Mouse (Mus musculus): ENCODE results near the gene Gpr137.
A peak's percentile ranks its signal among the peaks of the same experiment; 100 is the strongest.

The Gpr137 gene

DNA sequence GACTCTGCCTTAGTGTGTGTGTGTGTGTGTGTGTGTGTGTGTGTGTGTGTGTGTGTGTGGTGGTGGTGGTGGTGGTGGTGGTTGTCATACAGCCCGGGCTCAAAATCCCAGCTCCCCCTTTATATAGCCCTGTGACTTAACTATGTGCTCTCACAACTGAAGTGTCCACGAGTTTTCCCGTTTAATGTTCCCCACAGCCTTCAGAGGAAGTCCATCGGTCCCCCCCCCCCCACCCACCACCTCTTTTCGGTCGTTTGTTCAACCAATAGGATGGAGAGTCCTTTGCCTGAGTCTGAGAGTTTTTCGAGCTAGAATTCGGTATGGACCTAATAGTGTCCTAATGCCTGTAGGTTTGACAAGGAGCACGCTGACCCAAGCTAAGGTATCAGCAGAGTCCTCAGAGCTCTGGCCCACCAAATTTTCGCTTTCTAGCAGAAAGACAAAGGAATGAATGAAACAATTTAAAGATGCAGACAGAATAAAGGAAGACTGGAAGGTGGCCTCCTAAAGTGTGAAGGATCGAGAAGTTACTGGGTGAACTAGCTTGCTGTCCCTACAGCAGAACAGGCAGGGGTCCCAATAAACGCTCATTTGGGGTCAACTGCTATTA is 31.4 kb upstream of the Gpr137 start:
- DNase-seq (ENCODE audit: low spot score in 2 of 2), result no peak

DNA sequence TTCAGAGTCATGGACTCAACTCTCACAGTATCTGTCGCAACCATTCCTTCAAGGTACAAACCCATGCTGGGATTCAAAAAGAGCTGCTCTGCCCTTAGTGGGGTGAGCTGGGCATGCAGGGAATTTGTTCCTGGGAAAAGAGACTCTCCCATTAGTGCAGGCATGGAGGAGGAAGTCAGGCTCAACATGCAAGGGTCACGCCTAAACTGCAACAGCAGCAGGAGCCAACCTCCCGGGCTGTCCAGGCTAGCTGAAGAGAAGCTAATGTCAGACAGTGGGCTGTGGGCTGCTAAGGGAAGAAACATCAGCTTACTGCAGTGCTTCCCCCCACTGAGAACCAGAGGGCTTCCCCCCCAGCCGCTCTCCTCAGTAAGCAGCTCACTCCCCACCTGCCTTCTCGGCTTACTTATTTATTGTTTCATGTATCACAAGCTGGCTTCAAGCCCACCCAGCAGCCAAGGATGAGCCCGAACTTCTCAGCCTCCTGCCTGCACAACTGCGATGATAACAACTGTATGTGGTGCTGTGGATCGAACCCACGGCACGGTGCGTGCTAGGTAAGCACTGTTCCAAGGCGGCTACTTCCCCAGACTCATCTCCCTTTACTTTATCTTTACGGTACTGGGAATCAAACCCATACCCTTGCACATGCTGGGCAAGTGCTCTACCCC is 30.1 kb upstream of the Gpr137 start:
- DNase-seq (ENCODE audit: low spot score in 2 of 2), result no peak

DNA sequence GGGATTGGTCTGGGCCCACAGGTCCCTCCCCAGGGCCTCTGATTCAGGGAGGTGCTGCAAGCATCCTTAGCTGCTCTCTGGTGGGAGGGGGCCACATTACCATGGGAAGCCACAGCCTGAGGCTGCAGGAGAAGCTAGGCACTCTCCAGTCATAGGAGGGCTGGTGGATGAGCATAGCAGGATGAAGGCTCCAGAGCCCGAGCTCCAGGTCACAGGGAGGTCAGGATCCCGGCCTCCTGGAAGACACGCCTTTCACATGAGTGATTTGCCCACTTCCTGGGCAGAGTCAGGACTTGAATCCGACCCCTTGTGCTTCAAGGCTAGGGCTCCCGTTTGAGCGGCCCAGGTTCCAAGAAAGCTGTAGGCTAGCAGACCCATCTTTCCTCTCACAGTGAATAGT is 29.4 kb upstream of the Gpr137 start:
- no peak for DNase-seq (ENCODE audit: low spot score in 2 of 2)

DNA sequence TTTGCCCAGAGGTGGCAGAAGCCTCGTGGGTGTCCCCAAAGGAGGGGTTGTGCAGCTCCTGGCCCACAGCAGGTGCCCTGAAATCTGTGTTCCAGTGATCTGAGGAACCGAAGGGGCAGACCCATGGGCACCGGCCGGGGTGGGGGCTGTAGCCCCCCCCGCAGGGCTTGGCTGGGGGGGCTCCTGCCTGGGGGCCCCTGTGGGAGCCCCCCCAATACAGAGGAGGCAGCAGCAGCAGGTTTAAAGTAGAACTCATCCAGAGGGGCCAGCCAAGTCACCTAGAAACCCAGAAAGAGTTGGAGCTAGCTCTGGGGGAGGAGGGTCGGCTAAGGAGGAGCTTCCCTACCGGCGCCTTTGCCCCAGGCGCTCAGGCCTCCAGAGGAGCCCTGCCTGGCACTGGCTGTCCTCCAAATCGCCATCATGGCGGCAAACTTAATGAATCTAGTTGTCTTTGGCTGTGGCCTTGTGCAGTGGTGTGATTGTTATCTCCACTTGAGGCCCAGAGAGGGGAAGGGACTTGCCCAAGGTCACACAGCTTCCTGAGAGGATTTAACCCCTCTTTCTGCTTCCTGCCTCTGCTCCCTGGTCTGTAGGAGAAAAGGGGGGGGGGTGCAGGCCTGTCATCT is 28.3 kb upstream of the Gpr137 start:
- DNase-seq (ENCODE audit: low spot score in 2 of 2), result no peak

DNA sequence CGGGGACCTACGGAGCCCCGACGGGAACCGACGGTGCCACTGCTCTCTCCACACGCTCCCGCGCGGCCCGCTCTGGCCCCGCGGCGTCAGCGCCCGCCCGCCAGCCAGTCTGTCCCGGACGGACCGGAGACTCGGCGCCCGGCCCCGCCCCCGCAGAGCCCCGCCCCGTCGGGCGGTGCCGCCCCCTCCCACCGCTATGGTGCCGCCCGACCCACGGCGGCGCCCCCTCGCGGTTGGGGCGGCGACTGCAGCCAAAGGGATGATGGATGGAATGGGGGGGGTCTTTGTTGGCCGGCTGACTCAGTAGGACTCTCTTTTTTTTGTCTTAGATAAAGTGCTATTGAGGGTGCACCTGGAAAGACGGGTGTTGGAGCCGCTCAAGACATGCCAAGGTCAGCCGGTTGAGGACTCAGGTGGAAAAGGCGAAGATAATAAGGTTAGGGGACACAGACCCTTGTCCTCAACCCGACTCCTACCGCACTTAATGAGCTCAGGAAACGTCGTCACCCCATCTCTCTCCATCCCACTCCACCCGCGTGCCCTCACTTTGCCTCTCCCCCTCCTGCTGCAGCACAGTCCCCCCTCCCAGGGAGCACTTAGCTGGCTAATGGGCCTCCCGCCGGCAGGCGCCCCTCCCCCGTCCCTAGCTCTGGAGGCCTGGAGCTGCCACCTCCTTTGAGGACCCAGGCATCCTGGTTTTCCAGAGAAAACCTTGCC is 27.5 kb upstream of the Gpr137 start:
- DNase-seq (ENCODE audit: low spot score in 2 of 2), result no peak

DNA sequence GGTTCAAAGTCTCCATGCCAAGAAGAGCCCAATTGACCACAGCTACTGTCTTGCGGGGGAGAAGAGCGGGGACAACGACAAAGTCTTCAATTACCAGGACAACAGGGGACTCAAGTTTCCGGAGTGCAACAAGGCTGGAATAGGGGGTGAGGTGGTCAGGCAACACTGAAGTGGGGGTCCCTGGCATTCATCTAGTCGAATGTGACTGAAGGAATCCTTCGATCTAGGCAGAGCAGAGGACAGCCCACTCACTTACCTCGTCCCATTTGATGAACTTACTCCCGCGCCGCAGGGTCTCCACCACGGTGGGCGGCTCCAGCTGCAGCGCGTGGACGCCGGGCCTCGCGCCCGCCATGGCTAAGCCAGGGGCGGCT is 27.0 kb upstream of the Gpr137 start:
- no peak for DNase-seq (ENCODE audit: low spot score in 2 of 2)

DNA sequence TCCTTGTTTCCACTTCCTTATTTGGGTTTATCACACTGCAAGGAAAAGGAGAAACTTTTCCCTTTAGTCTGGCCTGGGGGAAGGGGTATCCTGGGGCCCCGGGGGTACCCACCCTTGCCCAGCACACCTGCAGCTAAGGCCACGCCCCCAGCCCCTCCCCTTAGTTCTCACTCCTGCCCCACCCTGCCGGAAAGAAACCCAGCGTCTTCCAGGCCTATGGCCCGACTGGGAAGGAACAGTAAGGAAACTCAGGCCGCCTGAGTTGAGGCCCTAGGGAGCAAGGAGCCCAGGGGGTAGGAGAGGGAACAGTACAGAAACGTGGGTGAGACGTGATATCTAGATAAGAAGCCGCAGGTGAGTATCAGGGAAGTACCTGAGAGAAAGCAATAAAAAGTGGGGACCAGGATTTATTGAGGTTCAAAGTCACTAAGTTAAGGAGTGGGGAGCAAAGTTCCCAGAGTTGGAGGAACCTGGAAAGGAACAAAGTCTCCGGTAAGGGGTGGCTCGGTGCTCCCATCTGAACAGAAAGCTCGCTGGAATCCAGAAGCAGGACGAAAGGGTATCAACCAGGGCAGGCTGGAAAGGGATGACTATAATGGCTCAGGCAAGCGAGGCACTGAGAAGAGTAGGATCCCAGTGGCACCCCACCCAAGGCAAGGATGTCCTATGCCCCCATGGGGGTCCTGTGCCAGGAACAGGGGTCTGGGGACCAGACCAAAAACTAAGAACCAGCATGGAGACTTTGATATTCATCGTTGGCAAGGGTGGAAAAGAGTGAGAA is 26.4 kb upstream of the Gpr137 start:
- DNase-seq (ENCODE audit: low spot score in 2 of 2), result no peak

DNA sequence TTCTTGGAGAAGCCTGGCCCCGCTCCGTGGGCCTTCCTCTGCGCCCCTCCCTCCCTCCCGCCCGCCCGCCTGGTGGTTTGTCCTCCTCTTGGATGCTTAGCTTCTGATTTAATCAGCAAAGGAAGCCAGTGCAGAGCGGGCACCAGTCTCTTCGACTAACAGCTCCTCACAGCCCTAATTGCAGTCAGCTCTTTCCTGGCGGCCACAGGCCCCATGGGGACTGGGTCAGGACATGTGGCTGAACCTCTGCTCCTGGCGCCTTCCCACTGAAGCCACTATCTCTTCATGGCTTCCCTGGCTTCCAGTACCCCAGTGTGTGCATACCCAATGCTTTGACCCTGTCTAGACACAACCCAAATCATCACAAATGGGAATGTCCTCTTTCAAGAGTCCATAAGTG is 14.2 kb upstream of the Gpr137 start:
- no peak for DNase-seq (ENCODE audit: low spot score in 2 of 2)

DNA sequence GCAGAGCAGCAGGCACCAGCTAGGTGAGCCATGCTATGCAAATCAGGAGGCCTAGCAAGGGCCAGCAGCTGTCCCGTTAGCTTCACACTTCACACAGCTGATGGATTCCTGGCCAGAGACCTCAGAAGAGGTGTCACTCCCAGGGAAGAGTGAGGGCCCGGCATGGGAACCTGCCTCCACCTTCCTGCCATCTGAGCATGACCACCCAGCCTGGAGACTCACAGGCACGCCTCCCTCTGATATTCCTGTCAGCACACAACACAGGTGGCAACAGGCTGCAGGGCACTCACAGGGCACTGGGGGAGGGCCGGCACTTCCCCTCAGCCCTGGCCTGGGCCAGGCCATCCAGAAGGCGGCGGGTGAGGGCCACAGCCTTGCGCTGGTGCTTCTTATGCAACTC is 13.1 kb upstream of the Gpr137 start:
- DNase-seq (ENCODE audit: low spot score in 2 of 2), result no peak

DNA sequence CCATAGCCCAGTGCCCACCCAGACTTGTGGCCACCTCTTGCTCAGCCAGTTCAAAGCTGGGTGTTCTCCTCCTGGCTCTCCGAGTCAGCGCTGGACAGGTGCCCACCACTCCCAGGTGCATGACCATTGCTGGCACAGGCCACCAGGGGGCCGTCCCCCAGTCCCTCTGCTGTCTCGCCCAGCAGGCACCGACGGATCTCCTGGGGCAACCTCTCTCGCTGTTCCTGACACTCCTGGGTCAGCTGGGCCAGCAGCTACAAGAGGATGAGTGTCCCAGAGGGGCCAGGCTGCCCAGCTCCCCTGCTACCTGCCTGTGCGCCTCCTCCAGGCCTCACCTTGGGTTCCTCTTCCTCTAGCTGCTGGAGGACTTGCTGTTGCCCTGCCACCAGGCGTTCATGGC is 11.8 kb upstream of the Gpr137 start:
- DNase-seq (ENCODE audit: low spot score in 2 of 2), result no peak

DNA sequence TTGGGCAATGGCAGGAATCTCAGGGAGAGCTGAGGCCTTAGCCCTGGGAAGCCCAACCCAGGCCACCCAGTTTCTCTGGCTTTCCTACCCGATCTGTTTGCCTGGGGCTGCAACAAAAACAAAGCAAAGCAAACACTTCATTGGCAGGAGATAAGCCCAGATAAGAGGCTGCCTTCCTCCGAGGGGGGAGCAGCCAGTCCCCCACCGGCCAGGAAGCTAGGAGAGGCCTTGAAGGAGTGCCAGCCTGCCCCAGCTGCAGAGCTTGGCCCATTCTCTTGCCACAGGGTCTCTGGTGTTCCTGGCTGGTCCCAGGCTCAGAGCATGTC is 10.4 kb upstream of the Gpr137 start:
- DNase-seq (ENCODE audit: low spot score in 2 of 2), result no peak

DNA sequence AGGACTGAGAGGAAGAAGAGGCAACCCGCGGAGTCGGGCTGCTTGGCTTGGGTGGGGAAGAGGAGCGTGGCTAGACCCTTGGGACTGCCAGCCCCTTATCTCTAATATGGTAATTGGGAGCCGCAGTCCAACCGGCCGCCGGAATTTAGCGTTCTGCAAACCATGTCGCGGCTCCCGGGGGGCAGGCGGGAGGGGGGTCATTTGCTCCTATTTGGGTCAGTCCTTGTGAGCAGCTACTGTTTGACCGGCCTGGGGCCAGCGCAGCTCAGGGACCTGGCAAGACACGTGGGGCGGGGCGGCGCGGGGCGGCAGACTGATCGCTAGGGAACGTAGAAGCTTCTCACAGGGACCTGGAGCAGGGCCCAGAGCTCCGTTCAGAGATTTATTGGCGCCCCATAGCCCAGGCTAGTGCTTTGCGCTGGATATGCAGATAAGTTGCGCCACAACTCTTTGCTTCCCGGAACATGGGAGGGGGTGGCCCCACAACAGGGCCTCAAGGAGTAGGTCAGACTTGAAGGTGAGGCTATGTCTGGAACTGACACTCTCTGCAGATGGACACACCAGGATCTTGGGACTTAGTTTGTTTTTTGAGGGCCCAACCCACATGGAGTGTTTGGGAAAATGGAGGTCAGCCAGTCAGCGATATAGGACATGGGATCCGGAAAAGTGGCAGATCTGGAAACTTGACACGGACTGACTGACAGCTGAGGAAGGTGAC is 9.9 kb upstream of the Gpr137 start:
- peak in 1 of 2 experiments; percentile 75 for DNase-seq (ENCODE audit: low spot score in 2 of 2)

DNA sequence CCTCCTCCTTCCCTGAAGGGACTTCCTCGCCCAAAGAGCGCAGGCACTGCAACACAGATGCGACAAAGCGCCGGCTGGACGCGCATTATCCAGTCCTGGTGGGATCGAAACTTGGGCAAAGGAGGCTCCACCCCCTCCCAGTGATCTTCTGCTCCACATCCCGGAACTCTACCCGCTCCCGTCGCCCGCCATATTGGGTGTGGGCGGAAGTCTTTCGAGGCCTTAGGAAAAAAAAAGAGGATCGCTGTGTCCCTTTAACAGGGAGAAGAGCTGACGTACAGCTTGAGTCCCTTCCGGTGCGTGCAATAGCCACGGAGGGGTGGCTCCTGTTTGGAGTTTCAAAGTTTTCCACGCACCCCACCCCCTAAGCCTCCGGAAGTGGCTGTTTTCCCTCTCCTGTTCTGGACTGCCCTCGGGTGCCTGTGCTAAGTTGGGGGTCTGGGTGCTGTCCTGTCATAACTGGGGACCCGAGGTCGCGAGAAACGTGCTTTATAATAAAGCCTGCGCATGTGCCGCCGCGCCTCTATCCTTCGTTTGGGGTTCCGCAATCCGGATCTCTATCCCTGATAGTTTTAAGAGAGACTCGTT is 9.2 kb upstream of the Gpr137 start:
- peak; percentile 94 to 96 for DNase-seq (ENCODE audit: low spot score in 2 of 2)

DNA sequence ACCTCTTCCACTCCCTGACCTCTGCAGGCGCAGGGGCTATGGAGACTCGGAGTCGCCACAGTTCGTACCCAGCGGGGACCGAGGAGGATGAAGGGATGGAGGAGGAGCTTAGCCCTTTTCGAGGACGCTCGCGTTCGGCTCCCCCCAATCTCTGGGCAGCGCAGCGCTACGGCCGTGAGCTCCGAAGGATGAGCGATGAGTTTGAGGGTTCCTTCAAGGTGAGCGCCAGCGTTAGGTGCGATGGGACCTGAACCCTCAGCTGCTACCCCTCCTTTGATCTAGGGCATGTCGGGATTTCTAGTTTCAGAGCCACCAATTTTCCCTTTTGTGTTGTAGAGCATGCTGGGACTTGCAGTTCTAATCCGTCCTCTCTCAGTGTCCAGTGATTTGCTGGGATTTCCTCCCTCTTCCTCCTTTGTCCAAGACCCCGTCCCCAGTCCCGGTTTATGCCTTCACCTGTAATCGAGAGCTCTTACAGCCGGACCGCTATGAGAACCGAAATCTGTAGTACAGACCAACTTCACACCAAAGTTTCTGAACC is 8.4 kb upstream of the Gpr137 start:
- DNase-seq (ENCODE audit: low spot score in 2 of 2), result peak; percentile 70 to 78

DNA sequence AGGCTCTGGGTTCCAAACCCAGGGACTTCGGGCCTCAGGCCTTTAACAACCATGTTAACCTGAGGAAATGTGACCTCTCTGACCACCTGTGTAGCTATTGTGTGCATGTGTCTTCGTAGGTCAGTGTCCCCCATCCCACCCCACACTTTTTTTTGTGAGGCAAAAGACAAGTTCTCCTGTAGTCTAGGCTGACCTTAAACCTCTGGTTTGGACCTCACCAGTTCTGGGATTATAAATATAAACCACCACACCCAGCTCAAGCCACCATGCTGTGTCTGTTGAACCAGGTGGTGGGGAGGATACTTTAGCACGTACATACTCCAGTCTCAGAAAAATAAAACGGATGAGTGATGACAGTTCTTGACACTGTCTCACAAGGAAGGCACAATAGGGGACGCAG is 7.7 kb upstream of the Gpr137 start:
- no peak for DNase-seq (ENCODE audit: low spot score in 2 of 2)

DNA sequence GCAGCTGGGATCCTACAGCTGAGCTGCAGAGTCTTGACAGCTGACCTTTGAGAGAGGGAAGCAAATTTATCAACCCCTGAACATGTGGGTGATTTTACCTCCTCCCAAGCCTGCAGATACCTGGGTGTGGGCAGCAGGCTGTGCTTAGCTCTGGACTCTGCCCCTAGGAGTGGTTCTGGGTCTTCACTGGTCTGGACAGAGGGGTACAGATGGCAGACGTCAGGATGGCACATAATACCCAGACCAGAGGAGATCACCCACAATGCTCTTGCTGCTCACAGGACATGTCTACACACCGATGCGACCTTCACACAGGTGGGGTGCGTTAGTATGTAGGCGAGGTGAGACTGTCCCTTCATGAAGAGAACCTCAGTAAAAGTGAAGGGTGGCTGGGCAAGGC is 7.3 kb upstream of the Gpr137 start:
- no peak for DNase-seq (ENCODE audit: low spot score in 2 of 2)

DNA sequence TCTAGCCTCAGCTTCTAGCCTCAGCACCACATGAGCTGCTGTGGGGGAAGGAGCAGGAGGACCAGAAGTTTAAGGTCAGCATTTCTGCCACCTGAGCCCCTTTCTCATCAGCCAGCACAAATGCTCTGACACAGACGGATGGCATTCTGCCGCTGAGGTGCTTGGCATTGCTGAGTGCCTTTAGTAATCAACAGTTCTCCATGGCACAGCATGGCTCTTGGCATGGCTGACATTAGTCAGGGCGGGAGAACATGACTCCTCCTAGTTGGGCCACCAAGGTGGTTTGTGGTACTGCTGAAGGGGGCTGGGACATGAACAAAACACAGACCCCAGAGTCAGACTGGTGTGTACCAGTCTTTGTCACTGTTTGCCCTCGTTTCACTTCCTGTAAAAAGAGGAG is 5.9 kb upstream of the Gpr137 start:
- no peak for DNase-seq (ENCODE audit: low spot score in 2 of 2)

DNA sequence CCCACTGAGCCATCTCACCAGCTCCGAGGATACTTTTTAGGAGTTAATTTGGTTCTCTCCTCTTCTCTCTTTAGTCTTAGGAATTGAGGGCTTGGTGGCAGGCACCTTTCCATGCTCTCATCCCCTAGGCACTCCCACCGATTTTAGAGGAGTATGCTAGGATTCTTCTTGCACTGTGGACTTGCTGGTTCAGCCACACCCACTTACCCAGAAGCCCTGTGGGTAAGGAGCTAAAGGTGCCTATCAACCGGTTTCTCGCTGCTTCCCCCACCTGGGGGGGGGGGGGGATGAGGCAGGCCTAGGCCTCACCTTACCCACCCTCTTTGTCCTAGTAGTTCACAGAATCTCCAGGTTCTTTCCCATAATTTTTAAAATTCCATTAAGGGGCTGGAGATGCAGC is 5.5 kb upstream of the Gpr137 start:
- no peak for DNase-seq (ENCODE audit: low spot score in 2 of 2)

DNA sequence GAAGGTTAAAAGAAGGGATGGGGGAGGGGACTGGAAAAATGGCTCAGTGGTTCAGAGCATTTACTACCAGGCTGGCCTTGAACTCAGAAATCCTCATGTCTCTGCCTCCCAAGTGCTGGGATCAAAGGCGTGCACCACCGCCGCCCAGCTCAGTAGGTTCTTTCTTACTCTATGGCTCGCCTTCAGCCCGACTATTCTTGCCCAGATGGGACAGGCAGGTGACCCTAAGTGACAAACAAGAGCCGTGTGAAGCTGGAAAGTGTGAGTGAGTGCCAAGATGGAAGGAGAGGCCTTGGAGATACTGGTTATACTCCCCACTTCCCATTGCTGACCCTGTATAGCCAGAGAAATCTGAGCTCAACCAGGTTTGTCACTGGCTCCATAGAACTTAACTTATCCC is 1.4 kb upstream of the Gpr137 start:
- DNase-seq (ENCODE audit: low spot score in 2 of 2), result no peak

DNA sequence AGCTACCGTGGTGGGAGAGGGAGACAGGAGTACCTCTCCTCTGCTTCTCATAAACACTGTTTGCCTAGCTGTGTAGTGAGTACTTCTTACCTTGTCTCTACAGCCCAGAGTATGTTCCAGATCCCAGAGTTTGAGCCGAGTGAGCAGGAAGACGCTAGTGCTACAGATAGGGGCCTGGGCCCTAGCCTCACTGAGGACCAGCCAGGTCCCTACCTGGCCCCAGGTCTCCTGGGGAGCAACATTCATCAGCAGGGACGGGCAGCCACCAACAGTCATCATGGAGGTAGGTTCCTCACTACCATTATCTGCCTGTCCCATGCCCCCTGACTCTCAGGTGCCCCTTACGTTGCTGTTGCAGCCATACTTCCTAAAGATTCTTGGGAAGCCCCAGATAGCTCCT is 484 bp upstream of the Gpr137 start:
- no peak for DNase-seq (ENCODE audit: low spot score in 2 of 2)

All from frontal cortex, postnatal 36 days (tissue).